In the genomic region with DNA sequence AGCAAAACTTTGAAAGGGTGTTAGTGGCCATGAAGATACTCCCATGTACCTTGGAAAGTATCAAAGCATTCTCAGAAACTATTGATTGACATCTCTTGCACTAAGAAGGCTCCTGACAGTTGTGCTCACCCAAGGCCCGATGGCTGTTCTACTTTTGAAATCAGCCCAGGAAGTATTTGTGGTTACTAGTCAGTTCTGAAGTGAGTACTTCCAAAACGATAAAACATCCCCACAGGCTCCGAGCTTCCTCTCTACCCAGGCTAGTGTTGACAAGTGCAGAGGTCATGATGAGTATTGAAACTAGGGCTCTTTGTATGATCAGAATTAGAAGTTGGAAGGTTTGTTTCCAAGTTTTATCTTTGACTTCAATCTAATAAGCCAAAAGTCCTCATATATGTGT, we compare ENCODE assay signal across 27 mouse cellular contexts.
DNase-seq lines count a peak whose midpoint lies in the region; ATAC-seq and TF ChIP-seq lines count a peak whose summit lies in the region.
"Had no signal": no experiment of that assay in that cellular context is flagged by ENCODE, and none has a peak within 500 bp of the region (broad histone marks: within the 10 kb centered on the region; RNA-seq: fewer than 3 reads in every experiment).

No protein-coding gene starts in this region.

- peaks cover 2% of the 10 kb centered on the region; the same call in 1 of the 2 replicates for H3K4me1 ChIP-seq in liver, adult 2 months (ENCODE audit: control insufficient read depth, insufficient read depth, low read length)
- H3K4me1 ChIP-seq in liver, embryonic 12.5 days: peaks cover 20% of the 10 kb centered on the region
- peaks cover 8 to 23% of the 10 kb centered on the region in 2 experiments; a peak in 3 of 4 replicates for H3K4me1 ChIP-seq in CH12.LX (ENCODE audit: control insufficient read depth in 1 of 2, insufficient read depth in 2 of 2)
- H3K4me1 ChIP-seq in lung, postnatal 0 days (ENCODE audit: insufficient read depth, low read depth, low read length): no peaks in the 10 kb centered on the region
- H3K4me1 ChIP-seq: forebrain, embryonic 10.5 days; hindbrain, embryonic 15.5 days; limb, embryonic 10.5 days; midbrain, embryonic 12.5 days had no signal

- no peak for TF ChIP-seq POLR2A in liver, adult 2 months (IDR thresholded peaks at IDR 0.05; ENCODE audit: extremely low read depth, insufficient read depth, low read length)
- TF ChIP-seq POLR2A in CH12.LX (IDR thresholded peaks at IDR 0.05; ENCODE audit: low read depth, low read length): no peak

- peak; percentile 62 for TF ChIP-seq EP300 in CH12.LX (IDR thresholded peaks at IDR 0.05; ENCODE audit: low read length)
- TF ChIP-seq EP300 in lung, postnatal 0 days (IDR thresholded peaks at IDR 0.05): no peak

- TF ChIP-seq RAD21 in CH12.LX (IDR thresholded peaks at IDR 0.05; ENCODE audit: low read depth, low read length): no peak

- no peak for ATAC-seq in liver, embryonic 12.5 days
- peak; percentile 75 for ATAC-seq in granulocyte monocyte progenitor cell, adult 5-6 weeks (replicated peaks; ENCODE audit: poor library complexity, severe bottlenecking)
- no peak for ATAC-seq in lung, postnatal 0 days
- ATAC-seq: forebrain, embryonic 16.5 days; intestine, embryonic 16.5 days; liver, postnatal 0 days had no signal

- H3K9ac ChIP-seq in liver, adult 2 months (ENCODE audit: low read depth, low read length): no peak overlapping the region
- H3K9ac ChIP-seq in liver, embryonic 12.5 days: no peak overlapping the region
- no peak overlapping the region for H3K9ac ChIP-seq in CH12.LX (ENCODE audit: insufficient read depth, low read depth)
- no peak overlapping the region for H3K9ac ChIP-seq in lung, postnatal 0 days (replicated peaks; ENCODE audit: low read depth)
- H3K9ac ChIP-seq: heart, embryonic 15.5 days; hindbrain, embryonic 15.5 days; liver, postnatal 0 days; midbrain, embryonic 12.5 days had no signal

- H3K27ac ChIP-seq in liver, adult 2 months (replicated peaks; ENCODE audit: insufficient read depth, low read depth, low read length): no peak overlapping the region
- no peak overlapping the region for H3K27ac ChIP-seq in liver, embryonic 12.5 days
- H3K27ac ChIP-seq in CH12.LX (ENCODE audit: insufficient read depth, low read depth): no peak overlapping the region
- H3K27ac ChIP-seq in lung, postnatal 0 days (ENCODE audit: low read length): no peak overlapping the region
- H3K27ac ChIP-seq: forebrain, embryonic 10.5 days; heart, embryonic 15.5 days; hindbrain, embryonic 15.5 days; layer of hippocampus, adult 2 months; limb, embryonic 10.5 days; midbrain, embryonic 12.5 days; stomach, postnatal 0 days had no signal

- H3K27me3 ChIP-seq in liver, adult 2 months (ENCODE audit: control insufficient read depth, insufficient read depth, low read length): no peaks in the 10 kb centered on the region
- no peaks in the 10 kb centered on the region for H3K27me3 ChIP-seq in liver, embryonic 12.5 days (replicated peaks)
- no peaks in the 10 kb centered on the region for H3K27me3 ChIP-seq in CH12.LX (replicated peaks)
- H3K27me3 ChIP-seq in lung, postnatal 0 days (replicated peaks; ENCODE audit: insufficient read depth, low read length): no peaks in the 10 kb centered on the region
- H3K27me3 ChIP-seq: heart, embryonic 15.5 days; hindbrain, embryonic 15.5 days; midbrain, embryonic 12.5 days had no signal

- dilution Hi-C loops in CH12.LX (cut with MboI; ENCODE audit: extremely low pct_ligation_motif_present, extremely low pct_unique_long_range_greater_than_20kb, low sequenced_read_pairs): no loop called here

- in situ Hi-C loops in CH12.LX (cut with MboI; ENCODE audit: low pct_ligation_motif_present, low pct_unique_long_range_greater_than_20kb, low sequenced_read_pairs): no loop called here

- no peak overlapping the region for H3K4me3 ChIP-seq in liver, adult 2 months (ENCODE audit: insufficient read depth, low read depth, low read length)
- H3K4me3 ChIP-seq in liver, embryonic 12.5 days: no peak overlapping the region
- H3K4me3 ChIP-seq in CH12.LX (replicated peaks in 1 of 3; ENCODE audit: low read depth in 2 of 3, low read length in 2 of 3, poor library complexity in 1 of 3): no peak overlapping the region
- no peak overlapping the region for H3K4me3 ChIP-seq in lung, postnatal 0 days (ENCODE audit: low read depth, low read length)
- H3K4me3 ChIP-seq: forebrain, embryonic 10.5 days; heart, embryonic 15.5 days; hindbrain, embryonic 15.5 days; layer of hippocampus, adult 2 months; limb, embryonic 10.5 days; midbrain, embryonic 12.5 days had no signal

- intact Hi-C loops in left cerebral cortex, postnatal 36 days (cut with DNase I): no loop called here

- no peaks in the 10 kb centered on the region for H3K36me3 ChIP-seq in liver, adult 2 months (ENCODE audit: control insufficient read depth, insufficient read depth, low read length)
- H3K36me3 ChIP-seq in liver, embryonic 12.5 days: no peaks in the 10 kb centered on the region
- peaks cover 0 to 6% of the 10 kb centered on the region in 2 experiments for H3K36me3 ChIP-seq in CH12.LX (replicated peaks in 1 of 2; ENCODE audit: control insufficient read depth in 1 of 2, insufficient read depth in 1 of 2, low read length in 1 of 2)
- H3K36me3 ChIP-seq in lung, postnatal 0 days (ENCODE audit: insufficient read depth, low read length): no peaks in the 10 kb centered on the region
- H3K36me3 ChIP-seq: forebrain, embryonic 10.5 days; heart, embryonic 15.5 days; hindbrain, embryonic 15.5 days; limb, embryonic 10.5 days; midbrain, embryonic 12.5 days had no signal

- H3K4me2 ChIP-seq in liver, embryonic 12.5 days: no peak overlapping the region
- H3K4me2 ChIP-seq in CH12.LX (ENCODE audit: insufficient read depth, low read depth, poor library complexity, severe bottlenecking): no peak overlapping the region
- H3K4me2 ChIP-seq in lung, postnatal 0 days (replicated peaks; ENCODE audit: low read depth, low read length): no peak overlapping the region
- H3K4me2 ChIP-seq: heart, embryonic 15.5 days; hindbrain, embryonic 15.5 days; midbrain, embryonic 12.5 days had no signal

- DNase-seq in liver, adult 2 months (ENCODE audit: extremely low read depth, low read depth, low spot score): peak; percentile 24
- peak; percentile 68 for DNase-seq in CH12.LX (ENCODE audit: extremely low read depth)
- peak; percentile 68 for DNase-seq in naive thymus-derived CD4-positive, alpha-beta T cell, adult 2 months (ENCODE audit: low read depth)
- no peak for DNase-seq in left cerebral cortex, postnatal 36 days (ENCODE audit: low spot score in 2 of 2)
- DNase-seq in heart, adult 8-10 months (ENCODE audit: low spot score): no peak
- DNase-seq in lung, postnatal 0 days (ENCODE audit: low spot score): no peak
- DNase-seq: adrenal gland, adult 2 months; cerebellum, adult 11 months; cerebellum, postnatal 10 days; gastrocnemius, postnatal 25 days; heart, postnatal 4 days; kidney, postnatal 25 days; liver; liver, postnatal 0 days; lung, postnatal 10 days; right cerebral cortex, postnatal 4 days had no signal

- no peak for TF ChIP-seq CTCF in liver, adult 2 months (IDR thresholded peaks at IDR 0.05; ENCODE audit: low read depth, low read length)
- no peak for TF ChIP-seq CTCF in CH12.LX (conservative IDR thresholded peaks at IDR 0.05 in 1 of 2, IDR thresholded peaks at IDR 0.05 in 1 of 2; ENCODE audit: low read depth in 2 of 2, low read length in 2 of 2)
- no peak for TF ChIP-seq CTCF in lung, postnatal 0 days (IDR thresholded peaks at IDR 0.05)

- H3K79me2 ChIP-seq in liver, adult 2 months (ENCODE audit: control insufficient read depth, insufficient read depth, low read length): peaks cover 3% of the 10 kb centered on the region; the same call in 1 of the 2 replicates
- no peaks in the 10 kb centered on the region for H3K79me2 ChIP-seq in CH12.LX (replicated peaks; ENCODE audit: control insufficient read depth, extremely low read depth, insufficient read depth, poor library complexity, severe bottlenecking)

- 6% methylated on average over 3 of the region's 3 CpGs for WGBS in liver, adult 2 months
- WGBS in liver, embryonic 12.5 days (ENCODE audit: insufficient replicate concordance): 14% methylated on average over 3 of the region's 3 CpGs
- 65% methylated on average over 3 of the region's 3 CpGs for WGBS in lung, postnatal 0 days

- no peaks in the 10 kb centered on the region for H3K9me3 ChIP-seq in liver, embryonic 12.5 days (replicated peaks)
- no peaks in the 10 kb centered on the region for H3K9me3 ChIP-seq in CH12.LX (replicated peaks; ENCODE audit: low read length)
- H3K9me3 ChIP-seq in lung, postnatal 0 days (ENCODE audit: low read length): no peaks in the 10 kb centered on the region
- H3K9me3 ChIP-seq: forebrain, embryonic 10.5 days; heart, embryonic 15.5 days; hindbrain, embryonic 15.5 days; limb, embryonic 10.5 days; midbrain, embryonic 12.5 days had no signal

TF ChIP-seq in CH12.LX, 34 proteins besides CTCF, POLR2A, EP300 and RAD21 (continues in another document):
- TF ChIP-seq MEF2A (IDR thresholded peaks at IDR 0.05; ENCODE audit: borderline replicate concordance, low read depth, low read length) (peak; percentile 49; the same call in 1 of the 2 replicates), SIN3A (IDR thresholded peaks at IDR 0.05; ENCODE audit: low read length) (no peak), KAT2A (IDR thresholded peaks at IDR 0.05; ENCODE audit: insufficient replicate concordance, low read length) (no peak), RCOR1 (conservative IDR thresholded peaks at IDR 0.05; ENCODE audit: low read depth, low read length) (no peak), POLR2AphosphoS2 (IDR thresholded peaks at IDR 0.05; ENCODE audit: low read depth, low read length) (no peak), ELF1 (IDR thresholded peaks at IDR 0.05; ENCODE audit: low read depth, low read length) (no peak), NRF1 (IDR thresholded peaks at IDR 0.05; ENCODE audit: low read depth, low read length) (no peak), GABPA (IDR thresholded peaks at IDR 0.05; ENCODE audit: insufficient replicate concordance, low read depth, low read length) (no peak), HCFC1 (IDR thresholded peaks at IDR 0.05; ENCODE audit: low read depth, low read length) (no peak), UBTF (IDR thresholded peaks at IDR 0.05; ENCODE audit: low read depth, low read length) (no peak), USF2 (conservative IDR thresholded peaks at IDR 0.05; ENCODE audit: low read depth, low read length) (no peak), IRF4 (IDR thresholded peaks at IDR 0.05; ENCODE audit: low read depth, low read length) (peak; percentile 75), MXI1 (IDR thresholded peaks at IDR 0.05; ENCODE audit: low read depth, low read length) (no peak), NELFE (IDR thresholded peaks at IDR 0.05; ENCODE audit: low read depth, low read length) (no peak), CHD1 (IDR thresholded peaks at IDR 0.05; ENCODE audit: low read depth, low read length) (no peak), BHLHE40 (IDR thresholded peaks at IDR 0.05; ENCODE audit: low read depth, low read length) (peak; percentile 44), MAX (IDR thresholded peaks at IDR 0.05; ENCODE audit: low read length) (no peak), MAZ (IDR thresholded peaks at IDR 0.05; ENCODE audit: low read depth, low read length) (no peak), TBP (conservative IDR thresholded peaks at IDR 0.05; ENCODE audit: low read depth, low read length) (no peak)

Comparison
In these comparisons a context has a peak if more than half of its experiments do, and no peak if none do; other contexts are left out.
1. DNase-seq: peak in liver, adult 2 months (single experiment), CH12.LX (single experiment) and naive thymus-derived CD4-positive, alpha-beta T cell, adult 2 months (single experiment); none in left cerebral cortex, postnatal 36 days (0 of 2), heart, adult 8-10 months (single experiment) and lung, postnatal 0 days (single experiment).